Mouse (Mus musculus) forebrain, embryonic 14.5 days (tissue): ENCODE measurements around the gene Thumpd2. TPM values are rescaled to one million over a fixed set of nuclear protein-coding genes. Genes with fewer than 3 reads are reported as not detected.

Experiments used
- ATAC-seq: fragments of 200-750 bp; cut with Nextera tagmentation; 2 replicates; pipeline ENCODE4 v1.8.0; 2017; ENCODE audit warnings: mild to moderate bottlenecking, moderate library complexity
- DNase-seq: peaks from one replicate; pipeline ENCODE4 v3.0.0-alpha.2; 2015; ENCODE audit warnings: low spot score
- H3K27ac ChIP-seq: fragments of 300-500 bp; sonication (generic); 2 replicates; pipeline ENCODE4 v1.5.1; 2014; ENCODE audit warnings: low read depth, mild to moderate bottlenecking, control low read depth, low read length, moderate library complexity
- H3K27me3 ChIP-seq: fragments of 300-500 bp; sonication (generic); replicated peaks from 2 replicates; pipeline ENCODE4 v1.6.1; 2014; ENCODE audit warnings: low read length, control low read depth, mixed read lengths; ENCODE audit not compliant: control insufficient read depth, insufficient read depth
- H3K36me3 ChIP-seq: fragments of 300-500 bp; sonication (generic); 2 replicates; pipeline ENCODE4 v1.6.1; 2014; ENCODE audit warnings: low read length, control low read depth; ENCODE audit not compliant: control insufficient read depth, insufficient read depth
- H3K4me1 ChIP-seq: fragments of 300-500 bp; sonication (generic); 2 replicates; pipeline ENCODE4 v1.6.1; 2014; ENCODE audit warnings: antibody characterized with exemption, low read length, control low read depth; ENCODE audit not compliant: control insufficient read depth, insufficient read depth
- H3K4me2 ChIP-seq: fragments of 300-500 bp; sonication (generic); 2 replicates; pipeline ENCODE4 v1.6.1; 2014; ENCODE audit warnings: mild to moderate bottlenecking, control low read depth, low read length
- H3K4me3 ChIP-seq: fragments of 300-500 bp; sonication (generic); 2 replicates; pipeline ENCODE4 v1.5.1; 2014; ENCODE audit warnings: low read depth, low read length, control low read depth
- H3K9ac ChIP-seq: fragments of 300-500 bp; sonication (generic); 2 replicates; pipeline ENCODE4 v1.6.1; 2014; ENCODE audit warnings: mild to moderate bottlenecking, low read length, control low read depth, moderate library complexity
- H3K9me3 ChIP-seq: fragments of 300-500 bp; sonication (generic); replicated peaks from 2 replicates; pipeline ENCODE4 v1.6.1; 2016; ENCODE audit warnings: low read length, control low read depth, mixed read lengths; ENCODE audit not compliant: control insufficient read depth
- WGBS: fragments of 180-500 bp; shearing (Covaris S2); extraction: QIAGEN DNeasy Blood & Tissue Kit; methylation state at CpG from one replicate; pipeline ENCODE4 v1.1.7; 2014; 5-methylcytosine and 5-hydroxymethylcytosine counted together
- polyA plus RNA-seq: library from polyadenylated mRNA; unstranded; fragments of >200 nt; fragmentation: Nextera tagmentation; extraction: Ambion mirVana; gene quantifications from 2 replicates; pipeline ENCODE4 v1.2.1, GENCODE M21; 2014

Gene Thumpd2
- polyA plus RNA-seq, 1 experiment from 2014 or later, result 10.3 TPM

GRCm38 (mm10) chr17:81010844-81011685, 53.8 kb downstream of the Thumpd2 start:
- Histone ChIP-seq H3K4me3 (no peak overlapping the region), H3K4me1 (no peaks in the 10 kb centered on the region), H3K9me3 (no peaks in the 10 kb centered on the region), H3K9ac (no peak overlapping the region), H3K4me2 (no peak overlapping the region), H3K36me3 (no peaks in the 10 kb centered on the region), H3K27ac (peak overlapping the region; percentile 28; the same call in 1 of the 2 replicates), H3K27me3 (no peaks in the 10 kb centered on the region)
- DNase-seq (peak; percentile 59), ATAC-seq (peak; percentile 64; the same call in 1 of the 2 replicates)
- WGBS, result 77% methylated on average over 18 of the region's 18 CpGs

DNA sequence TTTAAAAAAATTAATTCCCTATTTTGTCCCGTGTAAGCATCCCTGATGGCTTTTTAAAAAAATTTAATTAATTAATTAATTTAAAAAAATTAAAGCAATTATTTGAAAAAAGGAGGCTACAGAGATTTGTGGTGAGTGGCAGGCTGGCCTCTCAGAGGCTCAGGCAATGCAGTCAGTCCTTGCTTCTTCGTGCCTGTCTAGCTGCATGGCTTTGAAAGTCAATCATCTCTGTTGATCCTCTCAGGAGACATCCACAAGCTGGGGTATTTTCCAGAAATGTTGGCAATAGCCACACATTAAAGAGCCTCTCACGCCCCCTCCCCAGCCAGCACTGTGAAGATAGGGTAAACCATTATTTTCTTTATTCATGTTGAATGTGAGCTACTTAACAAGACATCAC, 54.7 kb downstream of the Thumpd2 start:
- no peak overlapping the region for H3K4me2 ChIP-seq
- peak; percentile 33; the same call in 1 of the 2 replicates for ATAC-seq
- H3K27ac ChIP-seq, result peak overlapping the region; percentile 28; the same call in 1 of the 2 replicates
- peak; percentile 35 for DNase-seq
- no peaks in the 10 kb centered on the region for H3K9me3 ChIP-seq
- no peaks in the 10 kb centered on the region for H3K36me3 ChIP-seq
- H3K4me3 ChIP-seq, result no peak overlapping the region
- no peaks in the 10 kb centered on the region; the same call in 1 of the 2 replicates for H3K4me1 ChIP-seq
- H3K9ac ChIP-seq, result no peak overlapping the region
- H3K27me3 ChIP-seq, result no peaks in the 10 kb centered on the region
- 51% methylated on average over 3 of the region's 3 CpGs for WGBS

GRCm38 (mm10) chr17:81009112-81009511, 55.8 kb downstream of the Thumpd2 start:
- H3K4me2 ChIP-seq, result no peak overlapping the region
- ATAC-seq (no peak), DNase-seq (no peak)
- peaks cover 2% of the 10 kb centered on the region; the same call in 1 of the 2 replicates for H3K4me1 ChIP-seq
- H3K9me3 ChIP-seq, result no peaks in the 10 kb centered on the region
- 91% methylated on average over 10 of the region's 10 CpGs for WGBS
- H3K36me3 ChIP-seq, result no peaks in the 10 kb centered on the region
- H3K27ac ChIP-seq, result no peak overlapping the region
- H3K9ac ChIP-seq, result no peak overlapping the region
- H3K27me3 ChIP-seq, result no peaks in the 10 kb centered on the region
- no peak overlapping the region for H3K4me3 ChIP-seq

GRCm38 (mm10) chr17:81005292-81005691, 59.6 kb downstream of the Thumpd2 start:
- ATAC-seq, result no peak
- no peak overlapping the region for H3K27ac ChIP-seq

DNA sequence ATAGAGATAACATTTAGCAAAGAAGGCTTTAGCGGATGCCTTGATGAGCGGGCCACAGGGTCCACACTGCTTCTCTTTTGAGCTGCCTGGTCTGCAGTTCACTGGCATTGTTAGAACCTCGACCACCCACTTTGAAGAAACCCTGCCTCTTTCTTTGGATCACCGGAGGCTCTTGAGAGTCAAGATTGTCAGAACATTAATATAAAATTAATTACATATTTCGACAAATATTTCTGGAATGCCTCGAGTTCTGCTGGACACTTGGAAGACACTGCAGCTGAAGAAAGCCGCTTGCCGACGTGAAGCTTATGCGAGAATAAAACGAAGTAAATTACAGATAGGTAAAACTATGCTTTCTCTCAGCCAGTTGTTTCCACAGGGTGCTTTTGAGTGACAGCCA, 60.4 kb downstream of the Thumpd2 start:
- no peak for ATAC-seq
- Histone ChIP-seq H3K9me3 (no peaks in the 10 kb centered on the region), H3K27ac (no peak overlapping the region), H3K4me2 (no peak overlapping the region), H3K4me1 (peaks cover 2% of the 10 kb centered on the region; the same call in 1 of the 2 replicates), H3K27me3 (no peaks in the 10 kb centered on the region), H3K9ac (no peak overlapping the region), H3K4me3 (no peak overlapping the region), H3K36me3 (peaks cover 9% of the 10 kb centered on the region; the same call in 1 of the 2 replicates)
- no peak for DNase-seq
- 82% methylated on average over 11 of the region's 11 CpGs for WGBS

More at GRCm38 (mm10) chr17:81005292-81005691, 59.6 kb downstream of the Thumpd2 start:
- Histone ChIP-seq H3K4me2 (no peak overlapping the region), H3K9me3 (no peaks in the 10 kb centered on the region), H3K9ac (no peak overlapping the region), H3K4me1 (peaks cover 2% of the 10 kb centered on the region; the same call in 1 of the 2 replicates), H3K27me3 (no peaks in the 10 kb centered on the region), H3K36me3 (peaks cover 9% of the 10 kb centered on the region; the same call in 1 of the 2 replicates), H3K4me3 (no peak overlapping the region)
- WGBS, result 29% methylated on average over 8 of the region's 8 CpGs
- DNase-seq, result peak; percentile 34

DNA sequence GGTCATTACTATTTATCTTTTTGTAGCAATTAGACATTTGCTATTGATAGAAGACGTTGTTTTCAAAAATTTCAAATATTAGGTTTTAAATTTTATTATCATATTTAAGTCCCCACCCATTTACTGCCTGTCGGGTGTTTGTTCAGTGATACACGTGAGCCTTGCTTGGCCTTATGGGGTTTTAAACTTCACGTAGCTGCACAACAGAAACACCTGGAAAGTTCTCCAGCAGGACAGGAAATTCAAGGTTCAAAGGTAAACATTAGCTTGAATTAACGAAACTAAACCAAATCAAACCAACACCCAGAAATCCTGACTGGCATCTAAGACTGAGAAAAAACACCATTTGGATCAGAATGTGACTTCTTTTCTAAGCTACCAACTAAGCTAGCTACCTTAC, 62.8 kb downstream of the Thumpd2 start:
- WGBS, result 89% methylated on average over 5 of the region's 5 CpGs
- Histone ChIP-seq H3K27me3 (no peaks in the 10 kb centered on the region), H3K9ac (no peak overlapping the region), H3K4me1 (peaks cover 2% of the 10 kb centered on the region; the same call in 1 of the 2 replicates), H3K27ac (no peak overlapping the region), H3K36me3 (peaks cover 9% of the 10 kb centered on the region; the same call in 1 of the 2 replicates), H3K9me3 (no peaks in the 10 kb centered on the region), H3K4me2 (no peak overlapping the region), H3K4me3 (no peak overlapping the region)
- ATAC-seq, result no peak
- no peak for DNase-seq

- H3K27ac ChIP-seq, result no peak overlapping the region
- H3K36me3 ChIP-seq, result peaks cover 9% of the 10 kb centered on the region; the same call in 1 of the 2 replicates
- H3K4me1 ChIP-seq, result peaks cover 2% of the 10 kb centered on the region; the same call in 1 of the 2 replicates
- no peak overlapping the region for H3K9ac ChIP-seq
- WGBS, result 68% methylated on average over 4 of the region's 4 CpGs
- H3K9me3 ChIP-seq, result no peaks in the 10 kb centered on the region
- ATAC-seq (no peak), DNase-seq (no peak)
- H3K4me2 ChIP-seq, result no peak overlapping the region
- H3K27me3 ChIP-seq, result no peaks in the 10 kb centered on the region
- no peak overlapping the region for H3K4me3 ChIP-seq
These were observed 63.2 kb downstream of the Thumpd2 start for GRCm38 (mm10) chr17:81001647-81002046.

DNA sequence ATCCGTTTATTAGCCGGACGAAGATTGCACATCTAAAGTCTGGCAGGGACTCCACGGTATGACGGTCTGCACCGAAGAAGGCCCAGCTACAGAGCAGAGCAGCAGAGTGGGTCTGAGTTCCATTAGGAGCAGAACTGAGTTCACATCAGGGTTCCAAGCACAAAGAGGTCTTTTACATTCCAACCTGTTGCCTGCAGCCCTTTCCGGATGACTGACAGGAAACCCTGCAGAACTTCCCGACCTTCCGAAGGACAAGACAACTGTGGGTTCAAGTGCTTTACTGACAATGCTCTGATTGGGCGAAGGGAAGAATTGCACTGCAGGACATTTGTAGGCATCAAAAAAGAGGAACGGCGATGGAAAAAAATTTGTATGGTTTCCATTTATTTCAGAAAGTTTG, 63.9 kb downstream of the Thumpd2 start:
- Histone ChIP-seq H3K36me3 (peaks cover 9% of the 10 kb centered on the region; the same call in 1 of the 2 replicates), H3K4me2 (no peak overlapping the region), H3K4me3 (no peak overlapping the region), H3K4me1 (peaks cover 2% of the 10 kb centered on the region; the same call in 1 of the 2 replicates), H3K9me3 (no peaks in the 10 kb centered on the region), H3K27me3 (no peaks in the 10 kb centered on the region), H3K27ac (no peak overlapping the region), H3K9ac (no peak overlapping the region)
- 83% methylated on average over 12 of the region's 12 CpGs for WGBS
- ATAC-seq (no peak), DNase-seq (no peak)

GRCm38 (mm10) chr17:80998958-80999357, 65.9 kb downstream of the Thumpd2 start:
- Histone ChIP-seq H3K4me3 (no peak overlapping the region), H3K9ac (no peak overlapping the region), H3K36me3 (peaks cover 9% of the 10 kb centered on the region; the same call in 1 of the 2 replicates), H3K9me3 (no peaks in the 10 kb centered on the region), H3K4me1 (no peaks in the 10 kb centered on the region), H3K4me2 (no peak overlapping the region), H3K27me3 (no peaks in the 10 kb centered on the region), H3K27ac (no peak overlapping the region)
- 48% methylated on average over 6 of the region's 6 CpGs for WGBS
- DNase-seq (no peak), ATAC-seq (no peak)
